Mouse (Mus musculus) heart, embryonic 12.5 days (tissue): Measurements from ENCODE around the gene P2ry14. TPM values are rescaled to one million over a fixed set of nuclear protein-coding genes. Genes with fewer than 3 reads are reported as not detected.

Experiments
- ATAC-seq: fragments of 200-750 bp; cut with Nextera tagmentation; 2 replicates; pipeline ENCODE4 v1.8.0; 2017; ENCODE audit warnings: moderate TSS enrichment, moderate library complexity; ENCODE audit not compliant: insufficient number of reproducible peaks, low FRiP score
- H3K27ac ChIP-seq: fragments of 300-500 bp; sonication (generic); 2 replicates; pipeline ENCODE4 v1.5.1; 2016; ENCODE audit warnings: mild to moderate bottlenecking, moderate library complexity; ENCODE audit not compliant: poor library complexity, severe bottlenecking
- H3K27me3 ChIP-seq: fragments of 300-500 bp; sonication (generic); replicated peaks from 2 replicates; pipeline ENCODE4 v1.6.1; 2016; ENCODE audit warnings: mild to moderate bottlenecking, moderate library complexity
- H3K36me3 ChIP-seq: fragments of 300-500 bp; sonication (generic); 2 replicates; pipeline ENCODE4 v1.6.1; 2016; ENCODE audit warnings: mild to moderate bottlenecking, moderate library complexity
- H3K4me1 ChIP-seq: fragments of 300-500 bp; sonication (generic); replicated peaks from 2 replicates; pipeline ENCODE4 v1.6.1; 2016; ENCODE audit warnings: mild to moderate bottlenecking
- H3K4me2 ChIP-seq: fragments of 300-500 bp; sonication (generic); 2 replicates; pipeline ENCODE4 v1.6.1; 2016; ENCODE audit warnings: mild to moderate bottlenecking, moderate library complexity
- H3K4me3 ChIP-seq: fragments of 300-500 bp; sonication (generic); 2 replicates; pipeline ENCODE4 v1.5.1; 2016; ENCODE audit warnings: mild to moderate bottlenecking
- H3K9ac ChIP-seq: fragments of 300-500 bp; sonication (generic); 2 replicates; pipeline ENCODE4 v1.6.1; 2016; ENCODE audit warnings: mild to moderate bottlenecking, moderate library complexity
- H3K9me3 ChIP-seq: fragments of 300-500 bp; sonication (generic); replicated peaks from 2 replicates; pipeline ENCODE4 v1.6.1; 2016; ENCODE audit warnings: mild to moderate bottlenecking, moderate library complexity
- WGBS: fragments of 180-500 bp; shearing (Covaris S2); methylation state at CpG from one replicate; pipeline ENCODE4 v1.1.7; 2016; 5-methylcytosine and 5-hydroxymethylcytosine counted together
- polyA plus RNA-seq: library from polyadenylated mRNA; unstranded; fragments of >200 nt; fragmentation: Nextera tagmentation; extraction: Ambion mirVana; gene quantifications from 2 replicates; pipeline ENCODE4 v1.2.1, GENCODE M21; 2016

Gene P2ry14
- 1.1 and 1.8 TPM in 2 replicates for polyA plus RNA-seq

DNA sequence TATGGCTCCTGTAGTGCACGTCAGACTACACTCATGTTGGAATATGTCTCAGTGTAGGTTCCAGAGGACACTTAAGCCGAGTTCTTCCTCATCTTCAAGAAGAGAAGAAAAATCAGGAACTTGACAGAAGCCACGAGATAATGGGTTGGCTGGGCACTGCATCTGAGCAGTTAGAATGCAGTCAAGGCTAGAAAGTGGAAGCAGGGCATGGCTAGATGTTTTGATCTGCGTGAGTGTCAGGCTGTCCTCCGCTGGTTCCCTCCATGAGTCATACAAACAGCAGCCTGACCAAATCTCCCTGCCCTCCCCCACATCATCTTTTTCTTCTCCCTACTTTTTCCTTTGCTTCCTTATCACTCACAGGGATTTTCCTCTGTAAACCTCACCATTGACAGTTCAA lies at the start of gene P2ry14:
TSS of gene P2ry14 (minus strand) at position 195 of the 400 bp plus-strand sequence.
- 54% methylated on average over 5 of the region's 5 CpGs for WGBS
- H3K27me3 ChIP-seq = no peaks in the 10 kb centered on the region
- H3K4me1 ChIP-seq = peaks cover 6% of the 10 kb centered on the region; the same call in 1 of the 2 replicates
- no peak for ATAC-seq
- H3K4me2 ChIP-seq = no peak within 1 kb of the TSS
- no peak within 1 kb of the TSS for H3K4me3 ChIP-seq
- no peak within 1 kb of the TSS for H3K9ac ChIP-seq
- no peaks in the 10 kb centered on the region for H3K36me3 ChIP-seq
- no peak within 1 kb of the TSS for H3K27ac ChIP-seq
- H3K9me3 ChIP-seq = no peaks in the 10 kb centered on the region

DNA sequence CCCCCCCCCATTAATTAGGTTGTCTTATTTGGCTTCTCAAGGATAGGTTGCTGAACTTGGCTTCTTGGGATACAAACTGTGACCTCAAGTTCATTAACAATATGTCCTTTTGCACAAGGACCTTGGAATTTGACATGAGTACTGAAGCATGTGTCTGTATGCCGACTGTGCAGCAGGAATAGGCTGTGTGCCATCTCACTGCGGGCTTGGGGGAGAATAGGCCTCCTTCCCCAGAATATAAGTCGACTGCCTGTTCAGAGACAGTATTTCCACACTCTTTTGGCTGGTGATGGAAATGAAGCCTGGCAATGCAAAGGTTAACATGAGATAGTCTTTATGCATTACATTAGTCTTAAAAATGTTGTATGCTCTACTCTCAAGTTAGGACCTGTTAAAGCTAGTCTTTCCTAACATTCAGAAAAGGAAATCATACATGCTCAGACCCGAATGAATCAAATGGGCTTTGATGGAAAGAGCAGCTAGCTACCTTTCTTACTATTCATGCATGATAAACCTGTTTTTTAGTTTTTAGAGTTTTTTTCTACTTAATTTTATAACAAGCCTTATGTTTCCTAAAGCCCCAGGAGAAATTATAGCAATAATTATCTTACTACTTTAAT lies 44.0 kb upstream of the P2ry14 start:
- WGBS = 78% methylated on average over 4 of the region's 4 CpGs
- no peak for ATAC-seq
- Histone ChIP-seq H3K4me3 (no peak overlapping the region), H3K9me3 (no peaks in the 10 kb centered on the region), H3K4me2 (no peak overlapping the region), H3K4me1 (no peaks in the 10 kb centered on the region), H3K9ac (no peak overlapping the region), H3K27ac (no peak overlapping the region), H3K27me3 (no peaks in the 10 kb centered on the region), H3K36me3 (no peaks in the 10 kb centered on the region)

DNA sequence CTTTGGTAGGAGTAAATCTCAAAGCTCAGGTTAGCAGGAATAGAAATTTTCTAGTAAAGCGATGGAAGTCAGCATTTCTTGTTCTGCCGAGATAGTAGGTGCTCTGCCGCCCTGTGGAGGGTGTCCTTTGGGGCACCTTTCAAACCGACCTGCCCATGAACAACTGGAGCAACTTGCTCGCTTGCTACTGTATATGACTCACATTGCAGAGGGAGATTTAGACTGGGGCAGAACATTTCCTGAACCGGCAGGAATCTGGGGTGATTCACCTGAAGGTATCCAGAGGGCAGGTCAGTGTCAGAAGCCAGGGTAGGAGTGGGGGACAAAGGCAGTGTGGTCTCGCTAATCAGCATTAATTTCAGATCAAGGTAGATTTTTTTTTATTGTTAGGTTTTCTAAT lies 41.5 kb upstream of the P2ry14 start, which contains the start of gene Gpr87:
TSS of gene Gpr87 (minus strand) at position 167 of the 400 bp plus-strand sequence.
- ATAC-seq = no peak
- no peak within 1 kb of the TSS for H3K4me3 ChIP-seq
- 82% methylated on average over 7 of the region's 7 CpGs for WGBS

DNA sequence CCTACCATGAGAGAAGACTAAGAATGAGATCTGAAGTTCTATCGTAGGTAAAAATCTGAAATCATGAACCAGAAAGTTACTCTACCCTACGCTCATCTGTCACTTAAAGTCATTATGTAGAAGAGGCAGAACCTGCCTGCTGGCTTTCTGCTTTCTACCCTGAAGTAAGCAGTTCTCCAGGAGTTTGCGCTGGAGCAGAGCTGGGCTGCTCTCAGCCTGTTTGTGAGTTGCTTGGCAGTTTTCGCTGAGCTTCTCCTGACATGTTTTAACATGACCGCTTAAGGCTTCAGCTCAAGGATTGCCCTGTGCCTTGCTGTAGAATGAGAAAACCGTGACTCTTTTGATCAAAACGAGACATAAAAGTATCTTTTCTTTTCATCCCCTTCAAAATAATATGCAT lies 40.7 kb upstream of the P2ry14 start:
- Histone ChIP-seq H3K4me2 (no peak overlapping the region), H3K27ac (no peak overlapping the region), H3K4me3 (no peak overlapping the region), H3K9ac (no peak overlapping the region), H3K9me3 (no peaks in the 10 kb centered on the region), H3K27me3 (no peaks in the 10 kb centered on the region), H3K4me1 (no peaks in the 10 kb centered on the region), H3K36me3 (no peaks in the 10 kb centered on the region)
- no peak for ATAC-seq
- 88% methylated on average over 7 of the region's 7 CpGs for WGBS

More for the DNA sequence above, 41.5 kb upstream of the P2ry14 start, which contains the start of gene Gpr87:
- no peaks in the 10 kb centered on the region for H3K27me3 ChIP-seq
- no peak within 1 kb of the TSS for H3K9ac ChIP-seq
- no peak within 1 kb of the TSS for H3K4me2 ChIP-seq
- H3K4me1 ChIP-seq = no peaks in the 10 kb centered on the region
- no peaks in the 10 kb centered on the region for H3K36me3 ChIP-seq
- no peaks in the 10 kb centered on the region for H3K9me3 ChIP-seq
- no peak within 1 kb of the TSS for H3K27ac ChIP-seq

DNA sequence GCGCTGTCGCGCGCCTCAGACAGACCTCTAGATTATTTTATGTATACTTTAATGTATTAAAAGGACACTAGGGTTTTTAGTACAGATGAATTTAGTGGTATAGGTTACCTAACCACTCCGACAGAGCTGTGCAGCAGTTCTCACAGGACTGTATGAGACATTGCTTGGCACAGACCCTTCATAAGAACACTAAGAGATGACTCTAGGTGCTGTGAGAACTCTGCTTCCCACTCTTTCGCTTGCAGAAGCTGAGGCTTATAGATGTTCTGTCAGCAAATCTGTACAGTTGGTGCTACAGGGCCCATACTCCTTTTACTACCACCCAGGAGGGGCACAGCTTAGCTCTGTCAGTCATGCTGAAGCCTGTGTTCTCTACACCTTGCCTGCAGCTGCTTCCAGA lies 38.3 kb upstream of the P2ry14 start:
- Histone ChIP-seq H3K27ac (no peak overlapping the region), H3K36me3 (no peaks in the 10 kb centered on the region), H3K9ac (no peak overlapping the region), H3K4me2 (no peak overlapping the region), H3K4me3 (no peak overlapping the region), H3K27me3 (no peaks in the 10 kb centered on the region), H3K4me1 (no peaks in the 10 kb centered on the region), H3K9me3 (no peaks in the 10 kb centered on the region)
- no peak for ATAC-seq
- WGBS = 93% methylated on average over 6 of the region's 6 CpGs

DNA sequence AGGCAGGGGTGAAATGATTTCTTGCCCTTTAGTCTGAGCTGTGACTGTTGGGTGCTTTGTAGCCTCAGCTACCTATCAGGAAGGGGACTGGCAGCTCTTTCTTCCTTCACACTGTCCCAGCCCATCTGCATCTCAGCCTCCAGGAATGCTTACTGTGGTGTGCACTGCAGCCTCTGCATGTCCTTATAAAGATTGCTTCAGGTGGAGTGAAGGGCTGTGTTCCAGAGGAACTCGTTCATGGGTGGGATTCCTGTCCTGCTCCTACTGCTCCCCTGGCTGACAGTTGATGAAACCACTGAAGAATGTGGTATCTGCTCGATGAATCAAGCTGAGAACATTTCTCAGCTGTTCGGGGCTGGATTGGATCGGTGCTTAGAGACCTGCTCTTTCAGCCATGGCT lies 33.9 kb upstream of the P2ry14 start:
- 50% methylated on average over 4 of the region's 4 CpGs for WGBS
- Histone ChIP-seq H3K36me3 (no peaks in the 10 kb centered on the region), H3K27me3 (no peaks in the 10 kb centered on the region), H3K9me3 (no peaks in the 10 kb centered on the region), H3K4me3 (no peak overlapping the region), H3K4me1 (no peaks in the 10 kb centered on the region), H3K4me2 (no peak overlapping the region), H3K27ac (no peak overlapping the region), H3K9ac (no peak overlapping the region)
- no peak for ATAC-seq

DNA sequence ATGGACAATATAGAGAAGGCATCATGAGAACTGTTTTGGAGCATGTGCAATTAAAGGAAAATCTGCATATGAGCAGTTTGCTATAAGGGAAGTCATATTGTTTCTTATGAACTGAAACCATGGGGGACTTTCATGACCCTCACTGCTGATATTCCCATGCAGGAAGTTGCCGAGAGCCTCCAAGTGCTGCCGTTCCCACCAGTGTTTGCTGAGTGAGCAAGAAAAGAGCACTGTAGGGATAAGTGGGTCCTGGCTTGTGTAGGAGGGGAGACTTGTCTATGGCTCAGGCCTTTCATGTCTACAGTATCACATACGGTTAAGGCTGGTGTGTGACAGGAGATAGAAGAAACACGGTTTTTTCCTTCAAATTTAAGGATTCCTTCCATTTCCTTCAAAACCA lies 32.2 kb upstream of the P2ry14 start:
- no peak overlapping the region for H3K4me2 ChIP-seq
- H3K4me1 ChIP-seq = no peaks in the 10 kb centered on the region
- 55% methylated on average over 4 of the region's 4 CpGs for WGBS
- no peak overlapping the region for H3K4me3 ChIP-seq
- H3K36me3 ChIP-seq = no peaks in the 10 kb centered on the region
- no peaks in the 10 kb centered on the region for H3K27me3 ChIP-seq
- no peak overlapping the region for H3K9ac ChIP-seq
- H3K27ac ChIP-seq = no peak overlapping the region
- no peak for ATAC-seq
- H3K9me3 ChIP-seq = no peaks in the 10 kb centered on the region

DNA sequence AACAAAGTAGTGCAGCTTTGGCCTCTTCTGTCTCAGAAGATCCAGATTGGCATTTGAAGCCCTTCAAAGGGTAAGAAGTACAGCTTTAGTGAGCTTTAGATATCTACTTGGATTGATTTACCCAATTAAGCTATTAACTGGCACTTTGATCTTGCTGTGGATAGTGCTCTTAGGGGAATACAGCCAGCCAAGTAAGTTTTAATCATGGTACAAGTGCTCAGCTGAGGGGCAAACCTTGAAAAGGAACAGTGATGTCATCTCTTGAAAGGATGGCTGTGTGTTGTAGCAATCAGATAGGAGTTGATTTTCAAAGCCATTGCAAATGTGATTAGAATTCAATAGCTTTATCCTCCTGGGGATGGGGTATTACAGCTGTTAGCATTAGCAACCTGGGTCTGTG lies 28.7 kb upstream of the P2ry14 start:
- Histone ChIP-seq H3K36me3 (no peaks in the 10 kb centered on the region), H3K9ac (no peak overlapping the region), H3K9me3 (no peaks in the 10 kb centered on the region), H3K27me3 (no peaks in the 10 kb centered on the region), H3K27ac (no peak overlapping the region), H3K4me3 (no peak overlapping the region), H3K4me2 (no peak overlapping the region), H3K4me1 (peaks cover 8% of the 10 kb centered on the region; the same call in 1 of the 2 replicates)
- ATAC-seq = no peak

DNA sequence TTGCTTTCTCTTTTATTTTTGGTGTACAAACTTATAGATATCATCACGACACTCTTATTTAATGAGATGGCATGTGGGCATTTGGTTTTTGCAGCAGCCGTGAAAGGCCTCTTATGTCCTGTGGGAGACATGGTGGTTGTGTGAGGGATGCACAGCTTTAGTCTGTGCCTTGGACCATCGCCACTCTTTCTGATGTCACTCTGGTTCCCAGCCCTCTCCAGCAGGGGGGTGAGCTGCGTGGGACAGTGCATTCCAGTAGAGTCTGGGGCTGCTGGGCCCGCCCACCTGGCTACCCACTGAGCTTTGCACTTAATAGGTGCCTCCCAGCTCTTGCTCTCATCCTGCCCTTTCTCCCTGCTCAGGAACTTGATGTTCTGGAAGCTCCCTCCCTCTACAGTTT lies 27.7 kb upstream of the P2ry14 start:
- no peaks in the 10 kb centered on the region for H3K36me3 ChIP-seq
- H3K9ac ChIP-seq = no peak overlapping the region
- ATAC-seq = no peak
- no peaks in the 10 kb centered on the region for H3K9me3 ChIP-seq
- no peak overlapping the region for H3K4me3 ChIP-seq
- peaks cover 11% of the 10 kb centered on the region; the same call in 1 of the 2 replicates for H3K4me1 ChIP-seq
- H3K4me2 ChIP-seq = no peak overlapping the region
- no peaks in the 10 kb centered on the region for H3K27me3 ChIP-seq
- WGBS = 74% methylated on average over 5 of the region's 5 CpGs
- H3K27ac ChIP-seq = no peak overlapping the region

DNA sequence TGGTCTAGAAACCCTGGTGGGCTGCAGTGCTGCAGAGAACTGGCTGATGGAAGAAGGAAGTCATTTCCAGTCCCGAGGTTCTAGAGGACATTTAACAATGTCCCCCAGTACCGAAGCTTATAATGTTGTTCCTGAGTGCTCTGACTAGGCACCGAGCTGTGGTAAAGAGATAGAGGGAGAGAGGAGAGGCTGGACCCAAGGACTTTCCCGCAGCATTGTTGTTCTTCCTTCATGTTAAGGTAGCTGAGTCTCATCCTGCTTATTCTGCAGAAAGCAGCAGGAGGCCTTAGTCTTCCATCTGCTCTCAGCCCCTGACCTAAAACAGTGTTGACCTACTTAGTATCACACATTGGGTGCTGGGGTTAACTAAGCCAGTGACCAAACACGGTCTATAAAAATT lies 23.5 kb upstream of the P2ry14 start:
- Histone ChIP-seq H3K4me3 (no peak overlapping the region), H3K27me3 (no peaks in the 10 kb centered on the region), H3K9ac (no peak overlapping the region), H3K27ac (no peak overlapping the region), H3K9me3 (no peaks in the 10 kb centered on the region), H3K4me2 (no peak overlapping the region), H3K36me3 (no peaks in the 10 kb centered on the region), H3K4me1 (peaks cover 11% of the 10 kb centered on the region; the same call in 1 of the 2 replicates)
- ATAC-seq = no peak
- WGBS = 68% methylated on average over 5 of the region's 5 CpGs

DNA sequence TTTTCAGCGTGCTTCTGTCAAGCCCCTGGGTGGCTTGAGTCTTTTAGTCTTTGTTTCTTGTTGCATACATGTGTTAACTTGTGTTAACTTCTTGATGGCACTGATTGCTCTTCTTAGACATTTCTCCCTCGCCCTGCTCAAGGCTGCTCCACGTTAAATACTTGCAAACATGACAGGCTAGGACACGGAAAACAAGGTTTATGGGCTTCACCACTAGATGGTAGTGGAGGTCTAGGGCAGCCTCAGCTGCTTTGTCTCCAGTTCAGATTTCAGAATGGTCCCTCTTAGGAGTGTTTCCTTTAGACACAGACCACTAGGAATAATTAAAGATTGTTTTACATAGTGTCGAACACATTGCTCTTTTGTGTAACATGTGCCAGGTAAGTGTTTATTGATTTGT lies 21.8 kb upstream of the P2ry14 start:
- no peak overlapping the region for H3K4me3 ChIP-seq
- no peak overlapping the region for H3K4me2 ChIP-seq
- H3K9me3 ChIP-seq = no peaks in the 10 kb centered on the region
- ATAC-seq = no peak
- no peak overlapping the region for H3K9ac ChIP-seq
- no peaks in the 10 kb centered on the region for H3K27me3 ChIP-seq
- peaks cover 16% of the 10 kb centered on the region for H3K4me1 ChIP-seq
- H3K36me3 ChIP-seq = no peaks in the 10 kb centered on the region
- 40% methylated on average over 5 of the region's 5 CpGs for WGBS
- no peak overlapping the region for H3K27ac ChIP-seq
